Comparison of ENCODE assay signal across 8 mouse cellular contexts in genomic region chr10:3972237-3972636, GRCm38 (mm10). TPM values are rescaled to one million over a fixed set of nuclear protein-coding genes. Genes with fewer than 3 reads are reported as not detected.
DNase-seq lines count a peak whose midpoint lies in the region; ATAC-seq and TF ChIP-seq lines count a peak whose summit lies in the region.

No protein-coding gene starts in this region.

- H3K4me1 ChIP-seq in lung, postnatal 0 days (ENCODE audit: insufficient read depth, low read depth, low read length), result peaks cover 6% of the 10 kb centered on the region; the same call in 1 of the 2 replicates
- peaks cover 25% of the 10 kb centered on the region for H3K4me1 ChIP-seq in intestine, embryonic 14.5 days (replicated peaks; ENCODE audit: control insufficient read depth, insufficient read depth, low read length)

- no peak overlapping the region for H3ac ChIP-seq in myocyte (ENCODE audit: control insufficient read depth, insufficient read length)

- H3K27ac ChIP-seq in gastrocnemius, adult 2 months, result peak overlapping the region; percentile 88
- peak overlapping the region; percentile 92; the same call in 1 of the 2 replicates for H3K27ac ChIP-seq in lung, postnatal 0 days (ENCODE audit: low read length)
- no peak overlapping the region for H3K27ac ChIP-seq in intestine, embryonic 14.5 days (ENCODE audit: low read depth)

- H3K79me2 ChIP-seq in myocyte (ENCODE audit: control insufficient read depth, insufficient read depth), result peaks cover 36% of the 10 kb centered on the region

- H3K27me3 ChIP-seq in lung, postnatal 0 days (replicated peaks; ENCODE audit: insufficient read depth, low read length), result no peaks in the 10 kb centered on the region
- no peaks in the 10 kb centered on the region for H3K27me3 ChIP-seq in intestine, embryonic 14.5 days (replicated peaks; ENCODE audit: control insufficient read depth, insufficient read depth, low read length)
- H3K27me3 ChIP-seq in myocyte (ENCODE audit: control insufficient read depth, insufficient read depth, insufficient read length), result no peaks in the 10 kb centered on the region

- ATAC-seq in lung, postnatal 0 days, result no peak
- ATAC-seq in intestine, embryonic 14.5 days (replicated peaks; ENCODE audit: low FRiP score, low TSS enrichment, low read depth), result no peak

- TF ChIP-seq POLR2A in myocyte (IDR thresholded peaks at IDR 0.05; ENCODE audit: insufficient read length, low read depth), result no peak

- DNase-seq in gastrocnemius, adult 2 months, result no peak
- no peak for DNase-seq in gastrocnemius, adult 18-20 months (ENCODE audit: low spot score)
- no peak for DNase-seq in lung, postnatal 0 days (ENCODE audit: low spot score)
- no peak for DNase-seq in lung, adult 18-20 months
- DNase-seq in intestine, embryonic 14.5 days (ENCODE audit: low spot score), result no peak
- no peak for DNase-seq in Muller cell, postnatal 12 days (ENCODE audit: inconsistent ontology term)
- DNase-seq in layer of hippocampus, postnatal 10 days (ENCODE audit: low spot score in 2 of 2), result no peak

- no peaks in the 10 kb centered on the region for H3K9me3 ChIP-seq in lung, postnatal 0 days (ENCODE audit: low read length)
- H3K9me3 ChIP-seq in intestine, embryonic 14.5 days (ENCODE audit: control insufficient read depth, low read length), result no peaks in the 10 kb centered on the region

- no peak for TF ChIP-seq CTCF in gastrocnemius, adult 2 months (IDR thresholded peaks at IDR 0.05)
- no peak for TF ChIP-seq CTCF in lung, postnatal 0 days (IDR thresholded peaks at IDR 0.05)

- no peaks in the 10 kb centered on the region for H3K36me3 ChIP-seq in lung, postnatal 0 days (ENCODE audit: insufficient read depth, low read length)
- no peaks in the 10 kb centered on the region for H3K36me3 ChIP-seq in intestine, embryonic 14.5 days (ENCODE audit: control insufficient read depth, insufficient read depth, low read length)
- no peaks in the 10 kb centered on the region for H3K36me3 ChIP-seq in myocyte (ENCODE audit: control insufficient read depth, insufficient read depth)

- no peak overlapping the region for H3K9ac ChIP-seq in lung, postnatal 0 days (replicated peaks; ENCODE audit: low read depth)
- no peak overlapping the region for H3K9ac ChIP-seq in intestine, embryonic 14.5 days (ENCODE audit: low read length)

- no peak for TF ChIP-seq EP300 in lung, postnatal 0 days (IDR thresholded peaks at IDR 0.05)

- WGBS in lung, postnatal 0 days, result 83% methylated on average over 9 of the region's 9 CpGs
- 88% methylated on average over 9 of the region's 9 CpGs for WGBS in intestine, embryonic 14.5 days

- H3K4me2 ChIP-seq in lung, postnatal 0 days (replicated peaks; ENCODE audit: low read depth, low read length), result peak overlapping the region; percentile 99; the same call in 1 of the 2 replicates
- peak overlapping the region; percentile 81 for H3K4me2 ChIP-seq in intestine, embryonic 14.5 days (ENCODE audit: low read length)
- H3K4me2 ChIP-seq in myocyte (ENCODE audit: low read depth), result peak overlapping the region; percentile 57

- intact Hi-C loops in gastrocnemius, adult 2 months (cut with DNase I), result no loop called here

- H3K4me3 ChIP-seq in gastrocnemius, adult 2 months, result no peak overlapping the region; the same call in 1 of the 2 replicates
- H3K4me3 ChIP-seq in lung, postnatal 0 days (ENCODE audit: low read depth, low read length), result no peak overlapping the region
- peak overlapping the region; percentile 83; the same call in 1 of the 2 replicates for H3K4me3 ChIP-seq in intestine, embryonic 14.5 days (ENCODE audit: low read depth, low read length)
- peak overlapping the region; percentile 89 for H3K4me3 ChIP-seq in myocyte

TF ChIP-seq in myocyte, 11 proteins besides CTCF, POLR2A, EP300 and RAD21:
- TF ChIP-seq E2F4 (IDR thresholded peaks at IDR 0.05; ENCODE audit: insufficient read depth) (no peak), SRF (IDR thresholded peaks at IDR 0.05; ENCODE audit: control insufficient read depth, insufficient read length, low read depth) (no peak), USF1 (IDR thresholded peaks at IDR 0.05; ENCODE audit: low read depth) (no peak), MYOD1 (IDR thresholded peaks at IDR 0.05; ENCODE audit: control insufficient read depth in 1 of 3, insufficient read length in 2 of 3, low read depth in 2 of 3) (no peak), MAX (IDR thresholded peaks at IDR 0.05; ENCODE audit: low read depth) (no peak), POLR2AphosphoS2 (IDR thresholded peaks at IDR 0.05; ENCODE audit: insufficient read length, low read depth) (no peak), REST (IDR thresholded peaks at IDR 0.05; ENCODE audit: insufficient read depth, insufficient read length) (no peak), MYOG (IDR thresholded peaks at IDR 0.05; ENCODE audit: control insufficient read depth in 1 of 3, insufficient read depth in 1 of 3, insufficient read length in 2 of 3, low read depth in 2 of 3) (no peak), CEBPB (IDR thresholded peaks at IDR 0.05; ENCODE audit: insufficient read depth, poor library complexity, severe bottlenecking) (no peak), TCF3 (IDR thresholded peaks at IDR 0.05; ENCODE audit: insufficient read length, low read depth) (no peak), TCF12 (IDR thresholded peaks at IDR 0.05; ENCODE audit: insufficient read depth, poor library complexity, severe bottlenecking) (no peak)

RNA-seq across cellular contexts. Expression of gene Mthfd1l, which starts 0.7 kb away (rescaled TPM):
- under 1 TPM; 0.42 to 0.48 TPM for total RNA-seq in gastrocnemius, adult 2 months (2021)
- total RNA-seq in gastrocnemius, adult 18-20 months (2021), result under 1 TPM; 0.27 to 0.40 TPM
- 3.0 and 3.7 TPM in 2 replicates for polyA plus RNA-seq in lung, postnatal 0 days (2015; fragmentation: Nextera tagmentation; extraction: Ambion mirVana)
- 23.9 and 27.5 TPM in 2 replicates for polyA plus RNA-seq in intestine, embryonic 14.5 days (2014; fragmentation: Nextera tagmentation; extraction: Ambion mirVana)
- polyA plus RNA-seq in myocyte (2012; fragmentation: generic; extraction: Trizol), result 45.9 TPM
- 10 to 100 TPM; 13.4 to 14.4 TPM for total RNA-seq in layer of hippocampus, postnatal 10 days (2021)

Comparison
In these comparisons a context has a peak if more than half of its experiments do, and no peak if none do; other contexts are left out.
1. H3K4me3 ChIP-seq: peak in intestine, embryonic 14.5 days (single experiment) and myocyte (single experiment); none in gastrocnemius, adult 2 months (single experiment) and lung, postnatal 0 days (single experiment).
2. RNA of gene Mthfd1l, which starts 0.7 kb away (total RNA-seq): 13.4 to 14.4 TPM in layer of hippocampus, postnatal 10 days; 0.42 to 0.48 TPM in gastrocnemius, adult 2 months and 0.27 to 0.40 TPM in gastrocnemius, adult 18-20 months; every median in the first group is over 4 times any median in the second.
3. Peak in every context shown above with its lines, with median percentiles within 50 percentile points of each other: H3K4me2 ChIP-seq.